Mouse (Mus musculus) left cerebral cortex, adult 11 months (tissue): ENCODE measurements around the gene Atxn2l.
A peak's percentile ranks its signal among the peaks of the same experiment; 100 is the strongest.
"Not testable (repeated sequence)": the region's sequence is repeated elsewhere in the genome, so short reads cannot be mapped to it uniquely, and the experiment has no call there.

Experiments
- DNase-seq: peaks from one replicate; pipeline ENCODE4 v3.0.0; 2022; ENCODE audit warnings: low spot score

Atxn2l gene

DNA sequence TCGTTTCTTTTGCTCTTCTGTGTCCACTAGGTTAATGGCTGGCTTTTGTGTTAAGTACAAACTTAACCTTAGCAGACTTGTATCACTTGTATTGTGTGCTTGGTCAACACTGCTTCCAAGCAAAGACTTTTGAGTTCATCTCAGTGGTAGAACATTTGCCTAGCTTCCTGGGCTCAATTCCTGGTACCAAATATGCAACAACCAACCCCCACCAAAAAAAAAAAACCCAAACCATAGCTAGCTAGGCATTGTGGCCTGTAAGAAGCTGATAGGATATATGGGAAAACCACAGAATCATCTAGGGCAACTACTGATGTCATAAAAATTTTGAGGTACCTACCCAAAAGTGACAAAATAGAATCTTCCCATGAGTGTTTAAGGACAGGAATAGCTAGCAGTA is 12.2 kb downstream of the Atxn2l start:
- no peak for DNase-seq

DNA sequence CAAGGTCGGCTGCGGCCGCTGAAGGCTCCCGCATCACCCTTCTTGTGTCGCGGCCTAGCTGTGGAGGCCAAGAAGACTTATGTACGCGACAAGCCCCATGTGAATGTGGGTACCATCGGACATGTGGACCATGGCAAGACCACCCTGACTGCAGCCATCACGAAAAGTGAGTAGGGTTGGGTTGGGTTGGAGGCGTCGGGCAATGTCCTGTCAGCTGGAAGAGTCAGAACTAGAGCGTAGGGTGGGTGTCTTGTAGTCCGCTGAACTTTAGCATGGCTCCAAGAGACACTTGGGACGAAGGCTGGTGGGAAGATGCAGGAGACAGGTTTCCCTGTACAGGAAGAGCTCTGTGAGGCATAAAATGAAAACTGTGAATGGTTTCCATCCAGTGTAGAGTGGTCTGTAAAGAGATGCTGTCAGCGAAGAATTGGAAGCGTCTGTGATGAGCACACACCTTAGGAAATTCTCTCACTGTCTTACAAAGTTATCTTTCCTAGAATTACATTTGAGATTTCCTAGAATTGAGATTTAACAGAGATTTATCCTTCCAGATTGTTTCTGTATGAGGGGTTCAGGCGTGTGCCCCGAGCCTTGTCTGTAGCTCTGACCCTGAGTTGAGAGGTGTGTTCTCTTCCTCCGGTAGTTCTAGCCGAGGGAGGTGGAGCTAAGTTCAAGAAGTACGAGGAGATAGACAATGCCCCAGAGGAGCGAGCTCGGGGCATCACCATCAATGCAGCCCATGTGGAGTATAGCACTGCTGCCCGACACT is 15.4 kb downstream of the Atxn2l start:
- not testable (repeated sequence) for DNase-seq

DNA sequence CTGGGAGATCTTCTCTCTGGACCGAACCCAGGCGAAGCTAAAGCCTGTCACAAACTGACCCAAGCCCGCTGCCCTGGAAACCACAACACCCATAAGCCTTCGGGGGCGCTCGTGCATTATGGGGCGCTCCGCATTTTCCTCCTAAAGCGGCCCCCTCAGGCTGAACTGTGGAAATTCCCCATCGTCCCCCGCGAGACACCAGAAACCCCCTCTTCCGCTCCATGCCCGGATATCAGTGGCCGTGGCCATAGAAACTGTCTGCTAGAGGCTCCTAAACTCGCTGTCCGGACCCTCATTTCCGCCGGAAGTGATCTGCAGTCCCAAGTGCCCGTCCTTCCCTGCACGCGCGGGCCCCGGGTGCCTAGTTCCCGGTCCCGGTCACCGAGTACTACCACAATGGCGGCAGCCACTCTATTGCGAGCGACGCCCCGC is 16.2 kb downstream of the Atxn2l start, which contains the start of gene Tufm:
TSS of gene Tufm (plus strand) at position 310 of the 432 bp plus-strand sequence.
- peak; percentile 97 for DNase-seq

DNA sequence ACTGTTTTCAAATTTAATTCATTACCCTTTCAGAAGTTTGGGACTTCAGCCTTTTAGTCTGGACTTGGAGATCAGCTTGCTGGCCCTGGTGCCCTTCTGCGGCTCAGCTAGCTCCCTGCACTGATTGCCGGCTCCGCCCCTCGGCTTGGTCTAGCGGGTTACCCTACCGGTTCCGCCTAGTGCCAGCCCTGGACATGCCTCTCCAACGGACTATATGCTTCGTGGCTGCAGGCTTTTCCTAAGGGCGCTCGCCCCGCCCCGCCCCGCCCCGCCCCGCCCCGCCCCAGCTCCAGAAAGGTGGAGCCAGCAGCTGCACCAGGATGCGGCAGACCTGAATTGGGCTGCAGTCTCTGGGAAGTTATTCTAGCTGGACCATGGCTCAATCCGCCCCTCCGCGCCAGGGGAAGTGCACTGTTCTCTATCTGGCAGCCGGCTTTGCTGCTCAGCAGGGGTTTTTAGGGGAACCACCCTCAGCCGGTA is 20.8 kb downstream of the Atxn2l start:
- no peak for DNase-seq

DNA sequence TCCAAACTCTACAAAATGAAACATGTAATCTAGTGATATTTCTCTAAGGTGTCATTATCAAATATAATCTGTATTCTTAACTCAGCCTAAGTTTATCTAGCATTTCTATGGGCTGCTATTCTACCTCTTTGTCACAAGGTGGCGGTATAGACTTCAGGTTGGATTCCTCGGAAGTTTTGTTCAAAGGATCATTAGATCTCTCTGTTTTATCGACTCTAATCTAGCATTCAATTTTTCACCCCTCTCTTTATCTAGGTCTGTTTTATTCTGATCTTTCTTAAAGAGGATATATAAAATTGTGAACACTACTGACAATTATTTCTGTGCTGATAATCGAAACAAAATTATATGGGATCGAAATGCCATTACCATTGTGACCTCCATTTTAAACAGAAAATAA is 21.5 kb downstream of the Atxn2l start:
- DNase-seq = no peak

DNA sequence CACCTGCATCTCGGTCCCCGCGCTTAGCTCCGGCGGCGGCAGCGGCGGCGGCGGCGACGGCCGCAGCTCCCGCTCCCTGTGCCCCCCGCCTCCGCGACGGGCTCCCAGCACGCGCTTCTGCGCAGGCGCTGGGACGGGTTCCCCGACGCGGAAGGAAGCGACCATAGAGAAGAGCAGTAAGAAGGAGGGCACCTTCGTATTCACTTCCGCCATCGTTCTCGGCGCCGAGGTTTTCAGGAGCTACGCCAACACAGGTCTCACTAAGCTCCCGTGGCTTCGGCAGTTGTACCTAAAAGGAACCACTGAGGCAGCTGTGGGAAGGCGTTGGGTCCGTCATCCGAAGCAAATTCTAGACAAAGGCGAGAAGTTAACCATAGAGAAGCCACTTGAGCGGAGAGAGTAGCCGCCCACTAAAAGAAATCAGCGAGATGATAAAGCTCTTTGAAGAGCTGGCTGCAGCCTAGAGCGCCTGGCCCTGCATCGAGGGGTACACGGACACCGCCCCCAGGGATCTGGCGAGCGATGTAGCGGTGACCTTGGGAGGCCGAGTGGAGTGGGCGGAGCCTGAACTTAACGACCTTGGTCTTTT is 28.1 kb downstream of the Atxn2l start, which contains the start of gene Sh2b1:
TSS of gene Sh2b1 (minus strand) at position 432 of the 589 bp plus-strand sequence.
- DNase-seq = peak; percentile 85

DNA sequence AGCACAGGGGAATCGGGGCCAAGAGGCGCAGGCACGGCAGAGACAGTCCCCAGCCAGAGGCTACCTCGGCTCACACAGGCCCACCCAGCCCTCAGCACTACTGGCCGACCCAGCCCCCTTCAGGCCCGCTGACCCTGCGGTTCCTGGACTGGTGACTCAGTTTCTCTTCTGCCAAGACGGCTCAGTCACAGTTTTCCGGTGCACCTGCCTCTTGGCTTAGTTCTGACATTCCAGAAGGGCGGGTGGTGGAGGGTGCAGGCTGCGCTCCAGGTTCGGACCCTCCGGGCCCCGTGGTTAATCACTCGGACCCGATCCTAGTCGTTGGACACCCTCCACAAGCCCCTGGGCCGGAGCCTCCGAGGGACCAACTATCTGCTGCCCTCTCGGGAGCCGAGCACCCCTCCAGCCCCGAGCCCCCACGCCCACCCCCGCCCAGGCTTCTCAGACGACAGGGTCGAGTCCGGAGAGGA is 28.7 kb downstream of the Atxn2l start:
- no peak for DNase-seq

DNA sequence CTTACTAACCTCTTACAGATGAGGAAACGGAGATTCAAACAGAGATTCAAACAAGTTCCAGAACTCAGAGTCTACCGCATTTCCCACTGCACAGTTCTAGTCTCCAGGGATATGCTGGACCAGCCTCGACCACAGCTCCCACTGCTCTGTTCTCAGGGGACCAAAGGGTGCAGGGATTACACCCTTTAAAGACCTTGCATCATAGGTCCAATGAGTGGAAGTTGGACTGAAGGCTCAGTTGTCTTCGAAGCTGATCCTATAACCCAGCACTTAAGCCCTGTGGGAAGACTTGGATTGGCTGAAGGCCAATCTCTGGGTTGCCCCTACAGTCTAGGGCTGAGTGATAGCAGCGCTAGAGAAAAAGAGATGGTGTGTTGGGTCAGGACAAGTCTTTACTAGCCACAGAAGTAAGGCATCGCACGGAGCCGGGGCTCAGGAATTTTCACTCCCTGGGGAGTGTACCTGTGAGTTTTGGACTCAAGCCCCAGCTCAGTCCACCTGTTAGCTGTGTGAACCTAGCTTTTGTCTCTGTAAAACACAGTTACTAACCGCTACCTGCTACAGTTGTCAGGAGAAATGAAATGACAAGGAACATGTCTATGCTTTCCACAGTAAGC is 29.7 kb downstream of the Atxn2l start:
- no peak for DNase-seq

DNA sequence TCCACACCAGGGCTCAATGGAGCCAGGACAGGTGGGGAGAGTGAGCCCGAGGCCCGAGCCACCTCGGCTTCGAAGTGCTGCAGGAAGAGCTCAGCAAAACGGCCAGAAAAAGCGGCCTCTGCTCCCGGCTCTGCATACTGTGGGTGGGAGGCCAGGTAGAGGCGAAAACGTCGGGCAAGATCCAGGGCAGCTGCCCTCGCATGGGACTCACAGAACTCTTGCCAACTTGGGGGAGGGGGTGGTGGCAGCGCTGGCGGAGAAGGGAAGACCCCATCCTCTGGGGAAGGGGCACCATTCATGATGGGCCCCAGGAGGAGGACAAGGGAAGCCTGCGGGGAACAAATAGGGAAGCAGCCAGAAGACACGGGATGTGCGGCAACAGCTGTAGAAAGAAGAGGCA is 30.5 kb downstream of the Atxn2l start:
- no peak for DNase-seq

DNA sequence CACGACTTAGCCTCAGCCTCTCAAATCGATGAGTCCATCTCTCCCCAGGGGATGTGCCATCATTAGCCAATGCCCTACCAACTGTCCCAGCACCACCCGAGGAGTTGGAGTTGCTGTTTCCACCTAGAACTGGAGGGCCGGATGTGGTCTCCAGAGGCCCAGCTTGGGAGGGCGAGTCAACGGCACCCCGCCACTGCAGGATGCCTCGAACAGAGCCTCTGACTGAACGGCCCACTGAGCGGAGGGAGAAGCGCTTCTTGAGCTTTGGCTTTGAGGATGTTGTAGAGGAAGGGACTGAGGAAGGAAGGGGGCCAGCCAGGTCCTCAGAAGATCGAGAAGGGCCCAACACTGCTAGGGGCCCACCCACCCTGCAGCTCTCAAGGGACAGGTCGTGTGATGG is 30.9 kb downstream of the Atxn2l start:
- DNase-seq = no peak

DNA sequence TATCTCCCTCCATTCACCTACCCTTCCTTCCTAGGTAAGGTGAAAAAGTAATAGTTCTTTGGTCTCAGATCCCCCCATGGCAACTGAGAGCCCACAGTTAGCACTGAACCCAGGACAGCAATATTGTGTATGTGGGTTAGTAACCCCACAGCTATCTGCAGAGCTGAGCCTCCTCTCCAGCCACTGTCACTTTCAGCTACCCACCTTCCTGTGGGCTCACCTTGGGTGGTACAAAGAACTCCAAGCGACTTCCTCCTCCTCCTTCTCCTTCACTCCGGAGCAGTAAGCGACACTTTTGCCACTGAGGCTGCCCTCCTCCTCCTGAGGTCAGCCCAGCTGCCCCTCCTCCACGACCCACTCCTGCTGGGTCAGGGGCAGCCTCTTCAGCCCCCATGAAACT is 31.4 kb downstream of the Atxn2l start:
- DNase-seq = no peak

DNA sequence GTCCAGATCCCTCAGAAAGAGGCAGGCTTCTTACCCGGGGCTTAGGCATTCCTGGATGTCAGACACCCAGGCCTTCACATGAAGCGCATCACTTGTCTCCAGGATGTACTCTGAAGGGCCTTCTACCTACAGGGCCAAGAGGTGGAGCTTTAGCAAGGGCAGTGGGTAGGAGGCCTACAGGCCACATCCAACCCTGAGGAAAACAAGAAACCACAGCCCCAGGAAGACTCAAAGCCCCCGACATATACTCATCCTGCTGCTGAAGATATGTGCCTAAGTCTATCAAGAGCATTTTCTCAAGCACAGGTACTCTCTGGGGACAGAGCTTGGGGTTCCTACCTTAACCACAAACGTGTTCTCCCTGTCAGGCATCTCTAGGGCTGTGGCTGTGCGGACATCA is 31.9 kb downstream of the Atxn2l start:
- DNase-seq = no peak

DNA sequence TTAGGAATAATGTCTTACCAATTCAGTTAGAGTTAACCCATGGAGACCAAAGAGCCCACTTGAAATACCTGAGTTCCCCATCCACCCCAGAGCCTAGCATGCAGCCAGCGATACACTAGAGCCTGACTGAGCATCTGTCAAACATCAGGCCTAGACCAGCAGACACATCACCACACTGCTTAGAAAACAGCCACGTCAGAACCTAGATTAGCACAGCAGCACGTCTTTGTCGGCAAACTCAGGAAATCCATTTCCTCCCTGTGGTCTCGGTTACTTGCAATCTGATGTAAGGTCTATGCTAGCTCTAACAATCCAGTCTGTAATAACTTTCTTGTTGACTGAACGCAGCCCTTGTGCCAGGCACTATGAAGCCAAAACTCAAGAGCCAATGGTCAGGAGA is 33.2 kb downstream of the Atxn2l start:
- DNase-seq = no peak

DNA sequence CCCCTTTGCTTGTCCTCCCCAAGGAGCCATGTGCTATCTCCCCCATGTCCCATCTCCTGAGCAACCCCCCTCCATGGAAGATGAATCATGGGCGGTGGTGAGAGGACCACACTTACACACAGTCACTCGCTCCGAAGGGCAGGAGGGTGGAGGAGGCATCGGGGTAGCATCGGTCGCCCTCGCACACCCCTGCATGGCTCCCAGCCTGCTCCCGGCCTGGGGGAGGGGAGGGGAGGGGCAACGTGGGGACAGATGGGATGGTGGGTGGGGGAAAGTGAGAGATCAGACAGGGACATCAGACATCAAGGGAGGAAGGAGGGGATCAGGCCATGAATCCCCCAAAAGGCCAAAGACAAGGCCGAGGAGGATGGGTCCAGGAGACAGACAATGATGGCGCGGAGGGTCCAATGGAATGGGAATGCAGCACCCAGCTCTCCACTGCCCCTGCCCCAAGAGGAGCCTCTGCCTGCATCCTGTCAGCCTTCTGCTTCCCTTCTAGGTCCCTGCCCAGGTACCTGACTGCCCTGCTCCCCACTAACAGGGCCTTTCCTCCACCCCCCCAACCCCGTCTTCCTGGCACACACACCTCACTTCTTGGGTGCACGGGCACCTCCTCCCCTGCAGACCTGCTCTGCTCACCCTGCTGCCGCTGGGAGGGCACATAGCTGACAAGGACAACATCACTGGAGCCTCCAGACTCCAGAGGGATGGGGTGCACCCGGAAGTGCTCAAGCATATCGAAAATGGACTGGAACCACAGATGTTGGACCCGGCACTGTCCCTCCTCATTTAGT is 35.2 kb downstream of the Atxn2l start:
- no peak for DNase-seq

DNA sequence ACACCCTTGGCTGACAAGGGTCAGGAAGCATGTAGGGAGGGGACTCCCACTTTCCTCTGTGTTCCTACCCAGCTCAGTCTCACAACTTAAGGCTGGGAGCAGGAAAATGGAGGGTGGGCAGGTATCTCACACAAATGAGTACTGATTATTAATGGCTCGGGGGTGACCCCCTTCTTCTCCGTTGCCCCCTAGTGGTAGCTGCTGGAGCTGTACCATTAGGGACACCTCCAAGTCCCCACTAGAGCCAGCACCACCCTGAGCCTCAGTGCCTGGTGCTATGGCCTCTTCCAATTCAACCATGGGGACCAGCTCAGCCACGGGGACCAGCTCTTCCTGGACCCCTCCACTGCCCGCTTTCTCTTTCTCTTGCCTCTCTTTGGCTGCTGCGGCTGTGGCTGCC is 36.0 kb downstream of the Atxn2l start:
- DNase-seq = no peak

DNA sequence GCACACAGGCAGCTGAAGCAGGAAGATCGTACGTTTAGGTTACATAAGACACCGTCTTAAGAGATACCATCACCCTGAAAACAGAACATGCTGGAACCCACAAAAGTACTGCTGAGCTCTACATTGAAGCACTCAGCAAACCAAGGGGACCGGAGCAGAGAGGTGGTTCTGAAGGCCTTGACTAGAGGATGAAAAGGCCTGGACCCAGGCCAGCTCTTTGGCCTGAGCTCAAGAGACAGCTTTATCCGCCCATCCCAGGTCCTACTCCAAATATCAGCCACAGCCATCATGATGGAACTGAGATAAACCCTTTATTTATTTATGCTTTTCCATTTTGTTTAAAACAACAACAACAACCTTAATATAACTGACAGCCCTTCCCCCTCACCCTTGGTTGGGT is 36.5 kb downstream of the Atxn2l start:
- DNase-seq = no peak

DNA sequence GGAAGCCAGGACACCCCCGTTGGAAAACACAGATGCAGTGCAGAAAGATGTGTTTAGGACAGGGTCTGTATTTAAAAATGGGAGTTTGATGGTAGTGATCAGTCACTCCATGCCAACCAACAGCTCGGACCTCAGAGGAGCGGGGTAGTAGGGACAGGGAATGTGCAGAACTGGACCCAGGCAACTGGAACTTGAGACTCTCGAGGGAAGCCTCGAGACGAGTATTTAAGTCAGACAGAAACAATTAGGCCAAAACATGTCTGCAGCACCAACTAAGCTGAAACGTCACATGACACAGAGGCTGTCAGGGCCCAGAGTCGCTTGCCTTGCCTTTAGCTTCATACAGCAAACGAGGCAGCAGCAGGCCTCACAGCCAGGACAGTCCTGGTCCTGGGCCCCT is 37.1 kb downstream of the Atxn2l start:
- no peak for DNase-seq

DNA sequence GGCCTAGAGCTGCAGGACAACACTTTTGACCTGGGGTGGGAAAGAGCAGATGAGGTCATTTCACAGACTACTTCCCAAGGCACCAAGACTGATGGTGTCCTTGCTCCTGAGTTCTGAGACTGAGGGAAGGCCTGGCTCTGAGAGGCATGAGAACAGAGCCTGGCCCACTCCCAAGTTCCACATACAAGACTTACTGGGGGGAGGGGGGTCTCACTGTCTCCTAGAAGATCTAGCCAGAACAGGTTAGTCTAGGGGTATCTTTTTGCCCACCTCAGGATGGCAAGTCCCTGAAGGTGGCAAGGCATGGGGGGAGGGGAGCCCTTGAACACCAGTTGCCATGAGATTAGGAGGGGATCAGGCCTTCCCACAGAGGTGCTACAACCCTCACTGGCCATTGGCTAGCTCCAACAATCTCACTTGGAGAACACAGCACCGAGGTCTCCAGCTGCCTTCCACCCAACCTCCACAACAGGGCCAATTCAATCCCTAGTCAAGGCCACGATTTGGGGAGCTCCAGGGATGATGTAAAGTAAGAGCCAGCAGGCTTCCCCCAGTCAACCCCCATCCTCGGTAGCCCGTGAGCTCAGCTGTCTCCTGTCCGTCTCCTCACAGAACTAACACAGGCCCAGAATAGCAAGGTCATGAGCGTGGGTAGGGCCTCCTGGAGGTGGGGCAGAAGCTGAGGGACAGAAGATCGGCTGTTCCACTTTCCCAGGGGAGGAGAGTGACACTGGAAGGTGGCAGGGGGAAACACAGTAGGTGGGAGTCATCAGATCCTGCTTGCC is 37.8 kb downstream of the Atxn2l start:
- no peak for DNase-seq

DNA sequence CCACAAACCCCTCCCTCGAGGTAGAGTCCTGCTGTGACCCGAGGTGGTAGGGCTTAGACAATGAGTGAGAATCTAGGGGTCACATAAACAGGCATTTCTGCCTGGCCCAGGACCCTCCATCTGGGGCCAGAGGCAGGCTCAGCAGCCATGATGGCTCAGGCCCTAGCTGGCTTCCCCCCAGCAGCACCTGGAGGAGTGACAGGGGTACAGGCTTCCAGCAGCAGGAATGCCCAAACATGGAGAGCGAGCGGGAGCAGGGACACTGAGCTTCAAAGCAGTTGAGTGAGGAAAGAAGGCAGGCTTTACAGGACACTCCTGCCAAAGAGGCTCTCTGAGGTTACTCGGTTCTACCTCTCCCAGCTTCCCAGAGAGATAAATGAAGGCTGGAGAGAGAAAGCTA is 38.4 kb downstream of the Atxn2l start:
- no peak for DNase-seq

DNA sequence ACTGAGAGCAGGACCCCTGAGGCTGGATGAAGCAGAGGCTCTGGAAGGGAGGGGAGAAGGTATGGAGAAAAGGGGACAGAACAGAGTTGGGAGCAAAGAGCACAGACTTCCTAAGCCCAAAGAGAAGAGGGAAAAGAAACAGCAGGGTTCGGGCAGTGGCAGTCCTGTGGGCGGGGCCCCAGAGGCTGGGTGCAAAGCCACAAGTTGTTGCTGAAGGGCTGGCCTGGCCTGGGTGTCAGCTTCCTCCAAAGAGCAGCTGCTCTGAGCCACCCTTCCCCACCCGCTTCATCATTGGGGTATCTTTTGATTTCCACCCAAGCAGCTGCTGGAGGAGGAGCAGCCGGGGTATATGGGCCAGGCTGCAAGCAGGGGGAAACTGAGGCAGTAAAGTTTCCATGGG is 39.1 kb downstream of the Atxn2l start:
- DNase-seq = no peak

DNA sequence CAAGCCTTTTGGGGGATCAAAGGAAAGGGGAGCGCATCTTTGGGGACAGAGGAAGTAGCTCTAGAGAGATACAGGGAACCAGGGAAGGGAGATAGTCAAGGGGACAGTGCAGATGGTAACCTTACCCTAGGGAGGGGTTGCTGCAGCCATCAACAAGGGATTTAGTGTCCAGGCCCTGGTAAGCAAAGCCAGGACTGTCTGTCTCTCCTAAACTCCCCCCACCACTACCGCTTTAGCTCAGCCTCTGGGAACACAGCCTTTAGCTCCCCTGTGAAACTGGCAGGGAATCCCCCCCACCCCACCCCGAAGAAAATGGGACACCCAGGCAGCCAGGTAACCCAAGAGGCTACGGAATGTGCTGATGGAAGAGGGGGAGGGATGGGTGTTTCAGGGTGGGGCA is 39.7 kb downstream of the Atxn2l start:
- DNase-seq = no peak
